Mouse (Mus musculus): ENCODE data around the gene Gbx2. TPM values are rescaled to one million over a fixed set of nuclear protein-coding genes. Genes with fewer than 3 reads are reported as not detected.

Gene Gbx2
- polyA plus RNA-seq, 1 experiment from 2014 or later, result 30.9 TPM

GRCm38 (mm10) chr1:89939981-89940726 is 9.2 kb upstream of the Gbx2 start:
- no peak overlapping the region for H3K27ac ChIP-seq (ENCODE audit: low read depth, low read length)
- H3K36me3 ChIP-seq (ENCODE audit: control insufficient read depth, insufficient read depth, low read length), result no peaks in the 10 kb centered on the region
- H3K4me2 ChIP-seq (ENCODE audit: low read depth, low read length), result peak overlapping the region; percentile 0; the same call in 1 of the 2 replicates
- no peak overlapping the region for H3K9ac ChIP-seq (replicated peaks; ENCODE audit: low read depth, low read length)
- peaks cover 15% of the 10 kb centered on the region for H3K4me1 ChIP-seq (ENCODE audit: control insufficient read depth, insufficient read depth, low read length)
- ATAC-seq (ENCODE audit: low read depth), result 0 out of 2 replicates have a peak, but pooled peaks have one; percentile 13
- 5% methylated on average over 33 of the region's 34 CpGs for WGBS
- peaks cover 12% of the 10 kb centered on the region for H3K27me3 ChIP-seq (ENCODE audit: control insufficient read depth, insufficient read depth, low read length)
- H3K4me3 ChIP-seq (ENCODE audit: low read depth, low read length), result no peak overlapping the region
- H3K9me3 ChIP-seq (ENCODE audit: control insufficient read depth, low read length), result no peaks in the 10 kb centered on the region

- peaks cover 14% of the 10 kb centered on the region for H3K27me3 ChIP-seq (ENCODE audit: control insufficient read depth, insufficient read depth, low read length)
- peaks cover 15% of the 10 kb centered on the region for H3K4me1 ChIP-seq (ENCODE audit: control insufficient read depth, insufficient read depth, low read length)
- H3K4me2 ChIP-seq (ENCODE audit: low read depth, low read length), result no peak overlapping the region
- no peak for ATAC-seq (ENCODE audit: low read depth)
- H3K36me3 ChIP-seq (ENCODE audit: control insufficient read depth, insufficient read depth, low read length), result no peaks in the 10 kb centered on the region
- H3K4me3 ChIP-seq (ENCODE audit: low read depth, low read length), result no peak overlapping the region
- WGBS, result 44% methylated on average over 16 of the region's 16 CpGs
- H3K27ac ChIP-seq (ENCODE audit: low read depth, low read length), result no peak overlapping the region
- H3K9ac ChIP-seq (replicated peaks; ENCODE audit: low read depth, low read length), result no peak overlapping the region
- no peaks in the 10 kb centered on the region for H3K9me3 ChIP-seq (ENCODE audit: control insufficient read depth, low read length)
These were observed 8.6 kb upstream of the Gbx2 start for GRCm38 (mm10) chr1:89939596-89939960.

- no peak overlapping the region for H3K9ac ChIP-seq (replicated peaks; ENCODE audit: low read depth, low read length)
- H3K4me2 ChIP-seq (ENCODE audit: low read depth, low read length), result no peak overlapping the region
- ATAC-seq (ENCODE audit: low read depth), result no peak
- H3K9me3 ChIP-seq (ENCODE audit: control insufficient read depth, low read length), result no peaks in the 10 kb centered on the region
- 45% methylated on average over 16 of the region's 16 CpGs for WGBS
- H3K27ac ChIP-seq (ENCODE audit: low read depth, low read length), result no peak overlapping the region
- H3K27me3 ChIP-seq (ENCODE audit: control insufficient read depth, insufficient read depth, low read length), result peaks cover 11% of the 10 kb centered on the region
- H3K36me3 ChIP-seq (ENCODE audit: control insufficient read depth, insufficient read depth, low read length), result no peaks in the 10 kb centered on the region
- H3K4me3 ChIP-seq (ENCODE audit: low read depth, low read length), result no peak overlapping the region
- peaks cover 15% of the 10 kb centered on the region for H3K4me1 ChIP-seq (ENCODE audit: control insufficient read depth, insufficient read depth, low read length)
These were observed 8.1 kb upstream of the Gbx2 start for GRCm38 (mm10) chr1:89938884-89939595.

- Histone ChIP-seq H3K9ac (replicated peaks; ENCODE audit: low read depth, low read length) (no peak overlapping the region), H3K4me1 (ENCODE audit: control insufficient read depth, insufficient read depth, low read length) (peaks cover 9% of the 10 kb centered on the region), H3K27ac (ENCODE audit: low read depth, low read length) (no peak overlapping the region), H3K4me3 (ENCODE audit: low read depth, low read length) (no peak overlapping the region), H3K4me2 (ENCODE audit: low read depth, low read length) (peak overlapping the region; percentile 19), H3K36me3 (ENCODE audit: control insufficient read depth, insufficient read depth, low read length) (no peaks in the 10 kb centered on the region), H3K27me3 (ENCODE audit: control insufficient read depth, insufficient read depth, low read length) (peaks cover 18% of the 10 kb centered on the region), H3K9me3 (ENCODE audit: control insufficient read depth, low read length) (no peaks in the 10 kb centered on the region)
- ATAC-seq (ENCODE audit: low read depth), result no peak
- WGBS, result 2% methylated on average over 29 of the region's 29 CpGs
These were observed 4.7 kb upstream of the Gbx2 start for GRCm38 (mm10) chr1:89935493-89936348.

GRCm38 (mm10) chr1:89934316-89935260 is 3.6 kb upstream of the Gbx2 start:
- no peaks in the 10 kb centered on the region for H3K9me3 ChIP-seq (ENCODE audit: control insufficient read depth, low read length)
- H3K4me2 ChIP-seq (ENCODE audit: low read depth, low read length), result peak overlapping the region; percentile 37; the same call in 1 of the 2 replicates
- H3K9ac ChIP-seq (replicated peaks; ENCODE audit: low read depth, low read length), result no peak overlapping the region
- no peak for ATAC-seq (ENCODE audit: low read depth)
- no peaks in the 10 kb centered on the region for H3K36me3 ChIP-seq (ENCODE audit: control insufficient read depth, insufficient read depth, low read length)
- H3K27ac ChIP-seq (ENCODE audit: low read depth, low read length), result no peak overlapping the region
- H3K27me3 ChIP-seq (ENCODE audit: control insufficient read depth, insufficient read depth, low read length), result peaks cover 17% of the 10 kb centered on the region
- 4% methylated on average over 19 of the region's 19 CpGs for WGBS
- H3K4me3 ChIP-seq (ENCODE audit: low read depth, low read length), result no peak overlapping the region
- peaks cover 11% of the 10 kb centered on the region for H3K4me1 ChIP-seq (ENCODE audit: control insufficient read depth, insufficient read depth, low read length)

GRCm38 (mm10) chr1:89933786-89934185 is 2.8 kb upstream of the Gbx2 start:
- Histone ChIP-seq H3K9ac (replicated peaks; ENCODE audit: low read depth, low read length) (no peak overlapping the region), H3K4me2 (ENCODE audit: low read depth, low read length) (peak overlapping the region; percentile 37; the same call in 1 of the 2 replicates), H3K4me3 (ENCODE audit: low read depth, low read length) (no peak overlapping the region), H3K27me3 (ENCODE audit: control insufficient read depth, insufficient read depth, low read length) (peaks cover 16% of the 10 kb centered on the region), H3K27ac (ENCODE audit: low read depth, low read length) (no peak overlapping the region), H3K4me1 (ENCODE audit: control insufficient read depth, insufficient read depth, low read length) (peaks cover 11% of the 10 kb centered on the region), H3K9me3 (ENCODE audit: control insufficient read depth, low read length) (no peaks in the 10 kb centered on the region), H3K36me3 (ENCODE audit: control insufficient read depth, insufficient read depth, low read length) (no peaks in the 10 kb centered on the region)
- ATAC-seq (ENCODE audit: low read depth), result no peak
- 1% methylated on average over 21 of the region's 21 CpGs for WGBS

- Histone ChIP-seq H3K27me3 (ENCODE audit: control insufficient read depth, insufficient read depth, low read length) (peaks cover 16% of the 10 kb centered on the region), H3K4me2 (ENCODE audit: low read depth, low read length) (peak overlapping the region; percentile 78), H3K4me3 (ENCODE audit: low read depth, low read length) (peak overlapping the region; percentile 54; the same call in 1 of the 2 replicates), H3K27ac (ENCODE audit: low read depth, low read length) (no peak overlapping the region), H3K9me3 (ENCODE audit: control insufficient read depth, low read length) (no peaks in the 10 kb centered on the region), H3K36me3 (ENCODE audit: control insufficient read depth, insufficient read depth, low read length) (no peaks in the 10 kb centered on the region), H3K4me1 (ENCODE audit: control insufficient read depth, insufficient read depth, low read length) (peaks cover 11% of the 10 kb centered on the region), H3K9ac (replicated peaks; ENCODE audit: low read depth, low read length) (no peak overlapping the region)
- WGBS, result 9% methylated on average over 6 of the region's 6 CpGs
- no peak for ATAC-seq (ENCODE audit: low read depth)
These were observed 2.0 kb upstream of the Gbx2 start for GRCm38 (mm10) chr1:89933028-89933427.

GRCm38 (mm10) chr1:89932616-89933015 is 1.6 kb upstream of the Gbx2 start:
- no peak for ATAC-seq (ENCODE audit: low read depth)
- peak overlapping the region; percentile 54; the same call in 1 of the 2 replicates for H3K4me3 ChIP-seq (ENCODE audit: low read depth, low read length)
- peaks cover 16% of the 10 kb centered on the region for H3K27me3 ChIP-seq (ENCODE audit: control insufficient read depth, insufficient read depth, low read length)
- H3K36me3 ChIP-seq (ENCODE audit: control insufficient read depth, insufficient read depth, low read length), result no peaks in the 10 kb centered on the region
- under 1% methylated on average over 16 of the region's 16 CpGs for WGBS
- H3K9ac ChIP-seq (replicated peaks; ENCODE audit: low read depth, low read length), result no peak overlapping the region
- 0 out of 2 replicates have a peak overlapping the region, but pooled peaks have one; percentile 49 for H3K27ac ChIP-seq (ENCODE audit: low read depth, low read length)
- H3K4me2 ChIP-seq (ENCODE audit: low read depth, low read length), result peak overlapping the region; percentile 78
- H3K9me3 ChIP-seq (ENCODE audit: control insufficient read depth, low read length), result no peaks in the 10 kb centered on the region
- H3K4me1 ChIP-seq (ENCODE audit: control insufficient read depth, insufficient read depth, low read length), result peaks cover 11% of the 10 kb centered on the region
